Mouse (Mus musculus): ENCODE data around the gene Mmd.

- no peak for TF ChIP-seq POLR2A (IDR thresholded peaks at IDR 0.05; ENCODE audit: insufficient read depth, low read depth, low read length)
- TF ChIP-seq CTCF (IDR thresholded peaks at IDR 0.05; ENCODE audit: insufficient read depth, low read depth, low read length), result no peak
Observed at GRCm38 (mm10) chr11:90250730-90251129, 1.5 kb downstream of the Mmd start.

All from olfactory bulb, adult 2 months (tissue).